Mouse (Mus musculus) ES-E14 (cell line): Measurements from ENCODE around the gene Gnai2.

Experiments
- CHD2 ChIP-seq: IDR thresholded peaks from 2 replicates; pipeline ENCODE4 v1.6.1; 2014; ENCODE audit warnings: mild to moderate bottlenecking, low read depth, low read length, inconsistent platforms
- HCFC1 ChIP-seq: IDR thresholded peaks from 2 replicates; pipeline ENCODE4 v1.6.1; 2012; ENCODE audit warnings: low read length, inconsistent platforms, borderline replicate concordance; ENCODE audit not compliant: insufficient read depth
- MAFK ChIP-seq: IDR thresholded peaks from 2 replicates; pipeline ENCODE4 v1.6.1; 2014; ENCODE audit warnings: mild to moderate bottlenecking, low read depth, low read length, inconsistent platforms; ENCODE audit not compliant: insufficient read depth
- ZC3H11A ChIP-seq: IDR thresholded peaks from 2 replicates; pipeline ENCODE4 v1.6.1; 2012; ENCODE audit warnings: low read depth, mild to moderate bottlenecking, inconsistent platforms, low read length, borderline replicate concordance
- ZNF384 ChIP-seq: IDR thresholded peaks from 2 replicates; pipeline ENCODE4 v1.6.1; 2012; ENCODE audit warnings: low read depth, low read length, inconsistent platforms

DNA sequence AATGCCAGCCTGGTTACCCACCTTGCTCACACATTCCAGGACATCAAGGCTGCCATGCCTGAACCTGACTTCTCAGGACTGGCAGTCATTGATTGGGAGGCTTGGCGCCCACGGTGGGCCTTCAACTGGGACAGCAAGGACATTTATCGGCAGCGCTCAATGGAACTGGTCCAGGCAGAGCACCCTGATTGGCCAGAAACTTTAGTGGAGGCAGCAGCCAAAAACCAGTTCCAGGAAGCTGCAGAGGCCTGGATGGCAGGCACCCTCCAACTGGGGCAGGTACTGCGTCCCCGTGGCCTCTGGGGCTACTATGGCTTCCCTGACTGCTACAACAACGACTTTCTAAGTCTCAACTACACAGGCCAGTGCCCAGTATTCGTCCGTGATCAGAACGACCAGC is 57.3 kb downstream of the Gnai2 start:
- TF ChIP-seq ZC3H11A (no peak), HCFC1 (no peak), ZNF384 (no peak), CHD2 (no peak), MAFK (no peak)
